Mouse (Mus musculus): ENCODE results near the gene Sesn2.

Sesn2 gene

GRCm38 (mm10) chr4:132477833-132478232 lies 32.5 kb downstream of the Sesn2 start:
- DNase-seq: no peak

DNA sequence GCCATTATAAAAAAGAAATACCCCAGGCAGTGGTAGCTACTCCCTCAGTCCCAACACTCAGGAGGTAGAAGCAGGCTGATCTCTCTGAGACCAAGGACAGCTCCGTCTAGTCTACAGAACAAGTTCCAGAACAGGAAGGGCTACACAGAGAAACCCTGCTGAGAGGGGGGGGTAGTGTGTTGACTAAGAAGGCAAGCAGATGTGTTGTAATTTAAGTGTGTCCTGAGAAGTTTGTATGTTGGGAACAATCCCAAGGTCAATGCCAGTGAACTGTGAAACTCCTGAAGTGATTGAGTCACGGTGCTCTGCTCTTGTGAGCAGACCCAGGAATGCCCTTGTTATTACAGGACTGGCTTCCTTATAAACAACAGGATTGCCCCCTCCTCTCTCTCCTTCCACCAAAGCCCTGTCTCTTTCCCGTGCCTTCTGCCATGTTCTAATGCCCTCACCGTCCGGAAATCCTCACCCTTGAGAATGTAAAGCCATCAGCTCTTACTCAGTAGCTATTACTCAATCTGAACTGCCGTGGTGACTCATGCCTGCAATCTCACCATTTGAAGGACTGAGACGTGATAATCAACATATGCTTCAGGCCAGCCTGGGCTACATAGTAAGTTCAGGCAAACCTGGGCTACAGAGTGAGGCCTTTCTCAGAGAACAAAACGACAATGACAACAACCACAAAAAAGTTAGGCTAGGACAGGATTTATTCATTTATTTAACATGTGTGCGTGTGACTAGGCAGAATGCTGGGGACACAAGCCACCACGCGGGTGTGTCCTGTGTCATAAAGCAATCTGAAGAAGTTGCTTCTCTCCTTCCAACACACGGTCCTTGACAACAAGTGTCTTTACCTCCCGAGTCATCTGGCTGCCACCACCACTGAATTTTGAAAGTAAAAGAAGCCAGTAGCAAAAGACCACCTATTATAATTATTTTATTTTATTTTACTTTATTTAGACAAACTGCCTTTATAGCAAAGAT lies 34.1 kb downstream of the Sesn2 start:
- DNase-seq: no peak

DNA sequence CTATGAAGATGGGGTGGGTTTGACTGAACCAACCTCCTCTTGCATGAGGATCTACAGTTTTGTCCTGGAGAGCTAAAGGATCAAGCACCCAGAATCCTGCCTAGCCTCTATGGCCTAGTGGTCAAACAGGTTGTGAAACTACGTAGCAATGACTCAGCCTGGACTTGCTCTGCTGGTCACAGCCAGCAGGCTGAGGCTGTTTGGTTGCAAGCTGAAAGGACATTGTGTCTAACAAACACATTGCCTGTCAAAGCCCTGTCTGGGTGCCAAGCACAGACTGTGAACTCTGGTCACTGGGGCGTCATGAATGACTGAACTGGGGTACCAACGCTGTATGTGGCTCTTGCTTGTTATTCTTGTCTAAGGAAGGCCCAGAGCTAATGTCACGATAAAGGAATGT lies 35.7 kb downstream of the Sesn2 start:
- DNase-seq: no peak

- DNase-seq: no peak
These were observed 36.9 kb downstream of the Sesn2 start for GRCm38 (mm10) chr4:132473411-132473810.

GRCm38 (mm10) chr4:132469873-132470272 lies 40.4 kb downstream of the Sesn2 start:
- no peak for DNase-seq

DNA sequence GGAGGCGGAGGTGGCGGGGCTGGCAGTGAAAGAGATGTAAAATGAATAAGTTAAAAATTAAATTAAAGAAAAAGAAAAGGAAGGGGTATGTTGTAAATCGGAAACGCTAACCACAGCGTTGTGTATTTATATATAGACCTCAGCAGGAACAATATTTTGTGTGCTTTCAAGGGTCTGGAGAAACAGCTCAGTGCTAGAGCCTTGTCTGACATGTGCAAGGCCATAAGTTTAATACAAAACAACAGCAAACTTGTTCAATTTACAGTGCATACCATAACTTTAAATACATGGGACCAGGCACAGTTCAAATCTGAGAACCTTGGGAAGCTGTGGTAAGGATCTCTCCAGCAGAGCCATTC lies 46.1 kb downstream of the Sesn2 start:
- DNase-seq: no peak

DNA sequence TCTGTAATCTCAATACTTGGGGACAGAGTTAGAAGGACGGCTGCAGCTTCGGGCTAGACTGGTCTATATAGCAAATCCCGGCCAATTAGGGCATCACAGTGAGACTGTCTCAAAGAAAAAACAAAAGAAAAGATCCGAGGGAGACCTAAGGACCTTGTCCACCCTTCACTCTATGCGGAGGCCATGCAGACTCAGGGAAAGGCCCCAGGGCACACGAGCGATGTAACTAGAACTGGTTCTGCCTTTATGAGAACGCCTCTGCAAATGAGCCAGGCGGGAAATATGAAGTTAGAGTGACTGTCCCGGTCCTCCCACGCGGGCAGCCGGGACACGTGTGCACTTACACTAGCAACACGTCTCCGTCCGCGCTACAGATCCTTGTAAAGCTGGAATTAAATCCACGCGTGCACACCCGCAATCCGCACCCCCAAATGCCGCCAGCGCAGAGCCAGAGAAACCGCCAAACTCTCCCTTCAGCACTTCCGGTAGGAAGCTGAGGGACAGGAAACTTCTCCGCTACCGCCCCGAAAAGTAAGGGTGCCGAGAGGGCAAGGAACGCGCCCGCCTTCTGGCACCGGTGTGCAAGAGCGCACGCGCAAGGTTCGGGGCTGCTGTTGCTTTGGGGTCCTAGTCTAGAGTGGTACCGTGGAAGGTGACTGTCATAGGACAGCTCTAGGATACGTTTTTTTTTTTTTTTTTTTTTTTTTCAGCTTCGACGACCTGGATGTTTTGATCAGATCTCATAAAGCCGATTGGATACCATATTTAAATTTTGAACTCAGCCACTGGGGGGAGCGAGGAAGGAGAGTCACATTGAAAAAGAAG lies 46.7 kb downstream of the Sesn2 start, which contains the start of gene Med18:
TSS of gene Med18 (minus strand) at position 492 of the 825 bp plus-strand sequence.
- peak; percentile 95 for DNase-seq

- DNase-seq: no peak
These were observed 47.5 kb downstream of the Sesn2 start for GRCm38 (mm10) chr4:132462836-132463235.

DNA sequence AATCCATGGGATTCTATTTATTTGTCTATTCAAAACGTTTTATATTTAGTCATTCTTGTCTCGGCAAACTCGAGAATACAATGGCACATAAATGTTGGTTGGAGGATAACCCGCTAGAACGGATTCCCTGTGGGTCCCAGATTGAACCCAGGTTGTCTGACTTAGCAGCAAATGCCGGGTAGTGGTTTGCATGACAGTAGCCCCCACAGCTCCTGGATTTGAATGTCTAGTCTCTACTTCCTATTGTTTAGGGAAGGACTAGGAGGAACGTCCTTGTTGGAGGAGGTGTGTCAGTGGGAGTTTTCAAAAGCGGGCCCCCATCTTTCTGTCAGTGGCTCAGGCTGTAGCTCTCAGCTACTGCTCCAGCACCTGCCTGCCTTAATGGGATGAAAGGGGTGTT lies 50.1 kb downstream of the Sesn2 start:
- no peak for DNase-seq

DNA sequence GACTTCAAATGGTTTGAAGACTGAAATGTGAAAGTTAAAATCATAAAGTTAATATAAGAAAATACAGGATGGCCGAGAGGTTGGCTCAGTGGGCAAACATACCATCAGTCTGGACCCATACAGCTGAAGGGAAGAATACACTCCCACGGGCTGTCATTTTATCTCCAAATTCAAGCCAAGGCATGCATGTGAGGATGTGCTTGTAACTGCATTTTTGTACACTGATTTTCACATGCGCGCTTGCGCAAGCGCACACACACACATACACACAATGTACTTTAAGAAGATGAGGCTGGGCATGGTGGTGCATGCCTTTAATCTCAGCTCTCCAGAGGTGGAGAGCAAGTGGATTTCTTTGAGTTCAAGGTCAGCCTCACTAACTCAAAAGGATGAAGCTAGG lies 54.7 kb downstream of the Sesn2 start:
- no peak for DNase-seq

GRCm38 (mm10) chr4:132455146-132455545 lies 55.2 kb downstream of the Sesn2 start:
- DNase-seq: no peak

DNA sequence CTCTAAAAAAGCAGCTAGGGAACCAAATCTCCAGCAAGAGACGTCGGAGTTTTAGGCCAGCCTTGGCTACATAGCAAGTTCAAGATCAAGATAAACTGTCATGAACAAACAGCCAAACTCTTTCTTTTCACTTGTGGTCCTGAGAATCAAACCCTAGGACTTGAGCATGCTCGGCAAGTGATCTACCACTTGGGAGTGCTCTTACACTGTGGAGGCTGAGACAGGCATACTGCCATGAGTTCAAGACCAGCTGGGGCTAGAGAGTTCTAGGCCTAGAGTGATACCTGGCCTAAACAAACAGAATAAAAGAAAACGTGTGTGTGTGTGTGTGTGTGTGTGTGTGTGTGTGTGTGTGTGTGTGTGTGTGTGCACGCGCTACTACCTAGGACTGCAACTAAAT lies 56.1 kb downstream of the Sesn2 start:
- DNase-seq: no peak

GRCm38 (mm10) chr4:132449778-132450177 lies 60.5 kb downstream of the Sesn2 start:
- DNase-seq: peak; percentile 36

DNA sequence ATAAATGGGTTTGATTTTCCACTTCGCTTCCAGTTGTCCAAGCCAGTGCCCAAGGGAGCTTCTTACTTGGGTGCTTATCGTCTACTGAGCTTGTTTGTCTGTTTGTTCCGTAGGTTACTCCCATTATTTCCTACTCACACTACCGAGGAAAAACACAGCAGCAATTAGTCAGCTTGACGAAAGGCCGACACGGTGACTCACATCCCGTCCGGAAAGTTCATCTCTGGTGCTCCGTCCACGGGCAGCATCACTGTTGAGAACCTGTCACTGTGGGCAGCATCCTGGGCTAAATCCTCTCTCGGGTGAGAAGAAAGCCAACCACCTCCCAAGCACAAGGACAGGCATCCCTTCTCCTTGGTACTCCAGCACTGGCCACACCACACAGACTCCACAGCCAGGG lies 64.2 kb downstream of the Sesn2 start:
- DNase-seq: no peak

GRCm38 (mm10) chr4:132444516-132444915 lies 65.8 kb downstream of the Sesn2 start:
- no peak for DNase-seq

All from liver (tissue).